21 mouse cellular contexts compared by ENCODE assay signal in genomic region chr3:103780271-103780670, GRCm38 (mm10). TPM values are rescaled to one million over a fixed set of nuclear protein-coding genes. Genes with fewer than 3 reads are reported as not detected.
DNase-seq lines count a peak whose midpoint lies in the region; ATAC-seq and TF ChIP-seq lines count a peak whose summit lies in the region.
"Had no signal": no experiment of that assay in that cellular context is flagged by ENCODE, and none has a peak within 500 bp of the region (broad histone marks: within the 10 kb centered on the region; RNA-seq: fewer than 3 reads in every experiment).

No protein-coding gene starts in this region.

- no peak overlapping the region for H3K4me3 ChIP-seq in hindbrain, embryonic 13.5 days
- H3K4me3 ChIP-seq in hindbrain, embryonic 12.5 days: no peak overlapping the region
- H3K4me3 ChIP-seq in CH12.LX (replicated peaks in 1 of 3; ENCODE audit: low read depth in 2 of 3, low read length in 2 of 3, poor library complexity in 1 of 3): no peak overlapping the region
- no peak overlapping the region for H3K4me3 ChIP-seq in cortical plate, adult 2 months (ENCODE audit: insufficient read depth, low read length)
- H3K4me3 ChIP-seq: forebrain, embryonic 15.5 days; gastrocnemius, adult 2 months; heart, adult 2 months; limb, embryonic 12.5 days; liver, embryonic 15.5 days; midbrain, embryonic 10.5 days; neural tube, embryonic 13.5 days had no signal

- H3K36me3 ChIP-seq in hindbrain, embryonic 13.5 days: peaks cover 18% of the 10 kb centered on the region
- H3K36me3 ChIP-seq in hindbrain, embryonic 12.5 days: peaks cover 14% of the 10 kb centered on the region
- H3K36me3 ChIP-seq in CH12.LX (replicated peaks in 1 of 2; ENCODE audit: control insufficient read depth in 1 of 2, insufficient read depth in 1 of 2, low read length in 1 of 2): peaks cover 15 to 21% of the 10 kb centered on the region in 2 experiments

- no peak for ATAC-seq in hindbrain, embryonic 13.5 days (ENCODE audit: low FRiP score)
- ATAC-seq in hindbrain, embryonic 12.5 days (ENCODE audit: low FRiP score): no peak
- ATAC-seq: forebrain, embryonic 15.5 days; hindbrain, embryonic 16.5 days had no signal

- in situ Hi-C loops in CH12.LX (cut with MboI; ENCODE audit: low pct_ligation_motif_present, low pct_unique_long_range_greater_than_20kb, low sequenced_read_pairs): no loop called here

- DNase-seq in right cerebral cortex, adult 18-20 months: peak; percentile 62
- no peak for DNase-seq in right cerebral cortex, postnatal 14 days
- no peak for DNase-seq in CH12.LX (ENCODE audit: extremely low read depth)
- no peak for DNase-seq in urinary bladder, postnatal 10 days (ENCODE audit: low spot score)
- DNase-seq: adrenal gland, postnatal 36 days; gastrocnemius, adult 2 months; heart, adult 2 months; heart, postnatal 10 days; kidney, adult 2 months; lung, postnatal 10 days had no signal

- WGBS in hindbrain, embryonic 13.5 days: 97% methylated on average over 3 of the region's 3 CpGs
- WGBS in hindbrain, embryonic 12.5 days: 87% methylated on average over 3 of the region's 3 CpGs

- H3K79me2 ChIP-seq in CH12.LX (replicated peaks; ENCODE audit: control insufficient read depth, extremely low read depth, insufficient read depth, poor library complexity, severe bottlenecking): peaks cover 89% of the 10 kb centered on the region

- no peak for TF ChIP-seq CTCF in CH12.LX (conservative IDR thresholded peaks at IDR 0.05 in 1 of 2, IDR thresholded peaks at IDR 0.05 in 1 of 2; ENCODE audit: low read depth in 2 of 2, low read length in 2 of 2)
- no peak for TF ChIP-seq CTCF in cortical plate, adult 2 months (IDR thresholded peaks at IDR 0.05; ENCODE audit: extremely low read depth, insufficient read depth, low read length)

- no peak for TF ChIP-seq POLR2A in CH12.LX (IDR thresholded peaks at IDR 0.05; ENCODE audit: low read depth, low read length)
- no peak for TF ChIP-seq POLR2A in cortical plate, adult 2 months (IDR thresholded peaks at IDR 0.05; ENCODE audit: extremely low read depth, insufficient read depth, low read length)

- no peaks in the 10 kb centered on the region for H3K27me3 ChIP-seq in hindbrain, embryonic 13.5 days
- H3K27me3 ChIP-seq in hindbrain, embryonic 12.5 days: no peaks in the 10 kb centered on the region
- no peaks in the 10 kb centered on the region for H3K27me3 ChIP-seq in CH12.LX (replicated peaks)
- H3K27me3 ChIP-seq: forebrain, embryonic 15.5 days; limb, embryonic 12.5 days; liver, embryonic 15.5 days; neural tube, embryonic 13.5 days had no signal

- no peak overlapping the region for H3K9ac ChIP-seq in hindbrain, embryonic 13.5 days
- H3K9ac ChIP-seq in hindbrain, embryonic 12.5 days: no peak overlapping the region
- peak overlapping the region; percentile 59; the same call in 1 of the 2 replicates for H3K9ac ChIP-seq in CH12.LX (ENCODE audit: insufficient read depth, low read depth)
- H3K9ac ChIP-seq: forebrain, embryonic 15.5 days; limb, embryonic 12.5 days; liver, embryonic 15.5 days; neural tube, embryonic 13.5 days had no signal

- no peak for TF ChIP-seq EP300 in CH12.LX (IDR thresholded peaks at IDR 0.05; ENCODE audit: low read length)

- H3K4me1 ChIP-seq in hindbrain, embryonic 13.5 days (replicated peaks): no peaks in the 10 kb centered on the region
- no peaks in the 10 kb centered on the region for H3K4me1 ChIP-seq in hindbrain, embryonic 12.5 days
- peaks cover 33 to 89% of the 10 kb centered on the region in 2 experiments for H3K4me1 ChIP-seq in CH12.LX (ENCODE audit: control insufficient read depth in 1 of 2, insufficient read depth in 2 of 2)
- H3K4me1 ChIP-seq in cortical plate, adult 2 months (ENCODE audit: control insufficient read depth, insufficient read depth, low read length): peaks cover 6% of the 10 kb centered on the region

- dilution Hi-C loops in CH12.LX (cut with MboI; ENCODE audit: extremely low pct_ligation_motif_present, extremely low pct_unique_long_range_greater_than_20kb, low sequenced_read_pairs): no loop called here

- H3K9me3 ChIP-seq in hindbrain, embryonic 13.5 days: no peaks in the 10 kb centered on the region
- no peaks in the 10 kb centered on the region for H3K9me3 ChIP-seq in hindbrain, embryonic 12.5 days (replicated peaks)
- H3K9me3 ChIP-seq in CH12.LX (replicated peaks; ENCODE audit: low read length): no peaks in the 10 kb centered on the region
- H3K9me3 ChIP-seq: forebrain, embryonic 15.5 days; limb, embryonic 12.5 days; liver, embryonic 15.5 days; midbrain, embryonic 10.5 days; neural tube, embryonic 13.5 days had no signal

- H3K4me2 ChIP-seq in hindbrain, embryonic 13.5 days: no peak overlapping the region
- H3K4me2 ChIP-seq in hindbrain, embryonic 12.5 days (replicated peaks): no peak overlapping the region
- H3K4me2 ChIP-seq in CH12.LX (ENCODE audit: insufficient read depth, low read depth, poor library complexity, severe bottlenecking): peak overlapping the region; percentile 8
- H3K4me2 ChIP-seq: forebrain, embryonic 15.5 days; limb, embryonic 12.5 days; liver, embryonic 15.5 days; neural tube, embryonic 13.5 days had no signal

- TF ChIP-seq RAD21 in CH12.LX (IDR thresholded peaks at IDR 0.05; ENCODE audit: low read depth, low read length): no peak

- H3K27ac ChIP-seq in hindbrain, embryonic 13.5 days: peak overlapping the region; percentile 5; the same call in 1 of the 2 replicates
- no peak overlapping the region for H3K27ac ChIP-seq in hindbrain, embryonic 12.5 days
- H3K27ac ChIP-seq in CH12.LX (ENCODE audit: insufficient read depth, low read depth): peak overlapping the region; percentile 51
- 0 out of 2 replicates have a peak overlapping the region, but pooled peaks have one; percentile 6 for H3K27ac ChIP-seq in cortical plate, adult 2 months (ENCODE audit: insufficient read depth, low read length)
- H3K27ac ChIP-seq: forebrain, embryonic 15.5 days; heart, adult 2 months; limb, embryonic 12.5 days; liver, embryonic 15.5 days; midbrain, embryonic 10.5 days; neural tube, embryonic 13.5 days had no signal

TF ChIP-seq in CH12.LX, 34 proteins besides CTCF, POLR2A, EP300 and RAD21:
- no peak for TF ChIP-seq ZC3H11A (IDR thresholded peaks at IDR 0.05; ENCODE audit: low read depth, low read length)
- TF ChIP-seq BHLHE40 (IDR thresholded peaks at IDR 0.05; ENCODE audit: low read depth, low read length): no peak
- TF ChIP-seq TCF12 (IDR thresholded peaks at IDR 0.05; ENCODE audit: low read depth, low read length): no peak
- TF ChIP-seq GABPA (IDR thresholded peaks at IDR 0.05; ENCODE audit: insufficient replicate concordance, low read depth, low read length): no peak
- no peak for TF ChIP-seq ELF1 (IDR thresholded peaks at IDR 0.05; ENCODE audit: low read depth, low read length)
- no peak for TF ChIP-seq JUN (IDR thresholded peaks at IDR 0.05; ENCODE audit: insufficient read depth, low read depth, low read length)
- no peak for TF ChIP-seq MXI1 (IDR thresholded peaks at IDR 0.05; ENCODE audit: low read depth, low read length)
- TF ChIP-seq NELFE (IDR thresholded peaks at IDR 0.05; ENCODE audit: low read depth, low read length): no peak
- TF ChIP-seq UBTF (IDR thresholded peaks at IDR 0.05; ENCODE audit: low read depth, low read length): no peak
- TF ChIP-seq ZNF384 (IDR thresholded peaks at IDR 0.05; ENCODE audit: low read depth, low read length): no peak
- no peak for TF ChIP-seq USF1 (IDR thresholded peaks at IDR 0.05; ENCODE audit: low read depth, low read length)

RNA-seq across cellular contexts. Expression of gene Hipk1, which starts 11.1 kb away (rescaled TPM):
- 11.8 and 13.3 TPM in 2 replicates for polyA plus RNA-seq in hindbrain, embryonic 13.5 days (2015; fragmentation: Nextera tagmentation; extraction: Ambion mirVana)
- polyA plus RNA-seq in hindbrain, embryonic 12.5 days (2016; fragmentation: Nextera tagmentation; extraction: Ambion mirVana): 16.5 and 17.1 TPM in 2 replicates
- total RNA-seq in CH12.LX (2012; rRNA removed) (32.7 and 36.5 TPM in 2 replicates), CH12.LX (2014; rRNA removed) (25.1 and 26.2 TPM in 2 replicates)
- 31.1 and 35.9 TPM in 2 replicates for polyA plus RNA-seq in CH12.LX (2012; ENCODE audit: insufficient read length, low read depth)
- 41.2 and 42.0 TPM in 2 replicates for polyA plus RNA-seq in cortical plate, adult 2 months (2012; rRNA removed)

RNA-seq across cellular contexts. Expression of gene Dclre1b, which starts 29.0 kb away (rescaled TPM):
- 22.2 and 23.4 TPM in 2 replicates for polyA plus RNA-seq in hindbrain, embryonic 13.5 days (2015; fragmentation: Nextera tagmentation; extraction: Ambion mirVana)
- polyA plus RNA-seq in hindbrain, embryonic 12.5 days (2016; fragmentation: Nextera tagmentation; extraction: Ambion mirVana): 22.1 and 24.0 TPM in 2 replicates
- total RNA-seq in CH12.LX (2012; rRNA removed): 16.7 and 18.5 TPM in 2 replicates
- total RNA-seq in CH12.LX (2014; rRNA removed): 9.1 and 10.2 TPM in 2 replicates
- 32.2 and 32.5 TPM in 2 replicates for polyA plus RNA-seq in CH12.LX (2012; ENCODE audit: insufficient read length, low read depth)
- polyA plus RNA-seq in cortical plate, adult 2 months (2012; rRNA removed): 5.8 and 6.6 TPM in 2 replicates

RNA-seq across cellular contexts. Expression of gene Ap4b1, which starts 29.0 kb away (rescaled TPM):
- 22.9 and 25.1 TPM in 2 replicates for polyA plus RNA-seq in hindbrain, embryonic 13.5 days (2015; fragmentation: Nextera tagmentation; extraction: Ambion mirVana)
- 24.6 and 26.1 TPM in 2 replicates for polyA plus RNA-seq in hindbrain, embryonic 12.5 days (2016; fragmentation: Nextera tagmentation; extraction: Ambion mirVana)
- 19.8 and 20.1 TPM in 2 replicates for total RNA-seq in CH12.LX (2012; rRNA removed)
- total RNA-seq in CH12.LX (2014; rRNA removed): 31.6 and 31.9 TPM in 2 replicates
- 22.6 and 23.1 TPM in 2 replicates for polyA plus RNA-seq in CH12.LX (2012; ENCODE audit: insufficient read length, low read depth)
- polyA plus RNA-seq in cortical plate, adult 2 months (2012; rRNA removed): 14.8 and 15.6 TPM in 2 replicates

RNA-seq across cellular contexts. Expression of gene Gm43064, which starts 29.1 kb away (rescaled TPM):
- polyA plus RNA-seq in hindbrain, embryonic 13.5 days (2015; fragmentation: Nextera tagmentation; extraction: Ambion mirVana): 0.53 TPM in 1 of 2 replicates, not detected in the other
- polyA plus RNA-seq in hindbrain, embryonic 12.5 days (2016; fragmentation: Nextera tagmentation; extraction: Ambion mirVana): 0.23 and 0.42 TPM in 2 replicates
- total RNA-seq in CH12.LX (2012; rRNA removed) (3.1 and 4.3 TPM in 2 replicates), CH12.LX (2014; rRNA removed) (0.91 and 1.6 TPM in 2 replicates)
- polyA plus RNA-seq in CH12.LX (2012; ENCODE audit: insufficient read length, low read depth): not detected in 2 replicates
- polyA plus RNA-seq in cortical plate, adult 2 months (2012; rRNA removed): 0.09 and 0.40 TPM in 2 replicates
- total RNA-seq: heart, postnatal 10 days; monocyte, adult 5-6 weeks had no signal
- polyA plus RNA-seq: forebrain, embryonic 15.5 days; heart, adult 2 months; large intestine, adult 2 months had no signal

RNA-seq across cellular contexts. Expression of gene Gm10964, which starts 41.1 kb away (rescaled TPM):
- not detected in 2 replicates for polyA plus RNA-seq in hindbrain, embryonic 13.5 days (2015; fragmentation: Nextera tagmentation; extraction: Ambion mirVana)
- polyA plus RNA-seq in hindbrain, embryonic 12.5 days (2016; fragmentation: Nextera tagmentation; extraction: Ambion mirVana): not detected in 2 replicates
- total RNA-seq in CH12.LX (2012; rRNA removed) (not detected in 2 replicates), CH12.LX (2014; rRNA removed) (not detected in 2 replicates)
- polyA plus RNA-seq in CH12.LX (2012; ENCODE audit: insufficient read length, low read depth): not detected in 2 replicates
- polyA plus RNA-seq in cortical plate, adult 2 months (2012; rRNA removed): not detected in 2 replicates
- total RNA-seq: adrenal gland, postnatal 36 days; gastrocnemius, adult 2 months; heart, adult 2 months; heart, postnatal 10 days; monocyte, adult 5-6 weeks had no signal
- polyA plus RNA-seq: forebrain, embryonic 15.5 days; heart, adult 2 months; hindbrain, embryonic 16.5 days; kidney, adult 2 months; large intestine, adult 2 months; limb, embryonic 12.5 days; liver, embryonic 15.5 days; midbrain, embryonic 10.5 days; neural tube, embryonic 13.5 days had no signal
